Mouse (Mus musculus): Measurements from ENCODE around the gene Hlcs. TPM values are rescaled to one million over a fixed set of nuclear protein-coding genes. Genes with fewer than 3 reads are reported as not detected.

The Hlcs gene
- polyA plus RNA-seq, 1 experiment, result 7.8 TPM

- H3K27me3 ChIP-seq (ENCODE audit: control insufficient read depth, insufficient read depth, low read length), result no peaks in the 10 kb centered on the region
- 0 out of 2 replicates have a peak, but pooled peaks cover 2% of the 10 kb centered on the region for H3K4me1 ChIP-seq (replicated peaks; ENCODE audit: control insufficient read depth, insufficient read depth, low read length)
- WGBS, result 64% methylated on average over 7 of the region's 7 CpGs
- no peak for DNase-seq
- H3K36me3 ChIP-seq (ENCODE audit: control insufficient read depth, insufficient read depth, low read length), result no peaks in the 10 kb centered on the region
- H3K27ac ChIP-seq (ENCODE audit: control insufficient read depth, insufficient read depth, low read length), result no peak overlapping the region
- TF ChIP-seq CTCF (IDR thresholded peaks at IDR 0.05; ENCODE audit: borderline replicate concordance, control insufficient read depth, extremely low read depth, insufficient read depth, low read length, poor library complexity), result no peak
- no peak for TF ChIP-seq POLR2A (IDR thresholded peaks at IDR 0.05; ENCODE audit: control insufficient read depth, extremely low read depth, insufficient read depth, low read length, poor library complexity)
- no peak overlapping the region for H3K4me3 ChIP-seq (ENCODE audit: control insufficient read depth, insufficient read depth, low read length)
These were observed 42.7 kb upstream of the Hlcs start for GRCm38 (mm10) chr16:94356046-94356445.

GRCm38 (mm10) chr16:94354450-94354849 is 41.1 kb upstream of the Hlcs start:
- peak; percentile 49 for DNase-seq
- H3K36me3 ChIP-seq (ENCODE audit: control insufficient read depth, insufficient read depth, low read length), result no peaks in the 10 kb centered on the region
- 0 out of 2 replicates have a peak, but pooled peaks cover 2% of the 10 kb centered on the region for H3K4me1 ChIP-seq (replicated peaks; ENCODE audit: control insufficient read depth, insufficient read depth, low read length)
- TF ChIP-seq POLR2A (IDR thresholded peaks at IDR 0.05; ENCODE audit: control insufficient read depth, extremely low read depth, insufficient read depth, low read length, poor library complexity) (no peak), CTCF (IDR thresholded peaks at IDR 0.05; ENCODE audit: borderline replicate concordance, control insufficient read depth, extremely low read depth, insufficient read depth, low read length, poor library complexity) (no peak)
- no peak overlapping the region for H3K4me3 ChIP-seq (ENCODE audit: control insufficient read depth, insufficient read depth, low read length)
- WGBS, result 5% methylated on average over 9 of the region's 9 CpGs
- H3K27ac ChIP-seq (ENCODE audit: control insufficient read depth, insufficient read depth, low read length), result no peak overlapping the region
- H3K27me3 ChIP-seq (ENCODE audit: control insufficient read depth, insufficient read depth, low read length), result no peaks in the 10 kb centered on the region

GRCm38 (mm10) chr16:94350287-94350677 is 36.9 kb upstream of the Hlcs start:
- no peak for DNase-seq
- H3K27me3 ChIP-seq (ENCODE audit: control insufficient read depth, insufficient read depth, low read length), result no peaks in the 10 kb centered on the region
- no peaks in the 10 kb centered on the region for H3K36me3 ChIP-seq (ENCODE audit: control insufficient read depth, insufficient read depth, low read length)
- 78% methylated on average over 10 of the region's 10 CpGs for WGBS
- no peak overlapping the region for H3K27ac ChIP-seq (ENCODE audit: control insufficient read depth, insufficient read depth, low read length)
- H3K4me1 ChIP-seq (replicated peaks; ENCODE audit: control insufficient read depth, insufficient read depth, low read length), result no peaks in the 10 kb centered on the region
- no peak for TF ChIP-seq CTCF (IDR thresholded peaks at IDR 0.05; ENCODE audit: borderline replicate concordance, control insufficient read depth, extremely low read depth, insufficient read depth, low read length, poor library complexity)
- TF ChIP-seq POLR2A (IDR thresholded peaks at IDR 0.05; ENCODE audit: control insufficient read depth, extremely low read depth, insufficient read depth, low read length, poor library complexity), result no peak
- H3K4me3 ChIP-seq (ENCODE audit: control insufficient read depth, insufficient read depth, low read length), result no peak overlapping the region

- H3K27me3 ChIP-seq (ENCODE audit: control insufficient read depth, insufficient read depth, low read length), result no peaks in the 10 kb centered on the region
- DNase-seq, result no peak
- no peak overlapping the region for H3K27ac ChIP-seq (ENCODE audit: control insufficient read depth, insufficient read depth, low read length)
- 27% methylated on average over 11 of the region's 11 CpGs for WGBS
- no peak overlapping the region for H3K4me3 ChIP-seq (ENCODE audit: control insufficient read depth, insufficient read depth, low read length)
- no peaks in the 10 kb centered on the region for H3K4me1 ChIP-seq (replicated peaks; ENCODE audit: control insufficient read depth, insufficient read depth, low read length)
- no peaks in the 10 kb centered on the region for H3K36me3 ChIP-seq (ENCODE audit: control insufficient read depth, insufficient read depth, low read length)
- TF ChIP-seq POLR2A (IDR thresholded peaks at IDR 0.05; ENCODE audit: control insufficient read depth, extremely low read depth, insufficient read depth, low read length, poor library complexity) (no peak), CTCF (IDR thresholded peaks at IDR 0.05; ENCODE audit: borderline replicate concordance, control insufficient read depth, extremely low read depth, insufficient read depth, low read length, poor library complexity) (no peak)
These were observed 36.4 kb upstream of the Hlcs start for GRCm38 (mm10) chr16:94349588-94350286.

GRCm38 (mm10) chr16:94348779-94349178 is 35.4 kb upstream of the Hlcs start:
- H3K4me1 ChIP-seq (replicated peaks; ENCODE audit: control insufficient read depth, insufficient read depth, low read length), result no peaks in the 10 kb centered on the region
- no peaks in the 10 kb centered on the region for H3K36me3 ChIP-seq (ENCODE audit: control insufficient read depth, insufficient read depth, low read length)
- no peak overlapping the region for H3K4me3 ChIP-seq (ENCODE audit: control insufficient read depth, insufficient read depth, low read length)
- H3K27me3 ChIP-seq (ENCODE audit: control insufficient read depth, insufficient read depth, low read length), result no peaks in the 10 kb centered on the region
- no peak for DNase-seq
- TF ChIP-seq CTCF (IDR thresholded peaks at IDR 0.05; ENCODE audit: borderline replicate concordance, control insufficient read depth, extremely low read depth, insufficient read depth, low read length, poor library complexity), result no peak
- TF ChIP-seq POLR2A (IDR thresholded peaks at IDR 0.05; ENCODE audit: control insufficient read depth, extremely low read depth, insufficient read depth, low read length, poor library complexity), result no peak
- 81% methylated on average over 2 of the region's 2 CpGs for WGBS
- H3K27ac ChIP-seq (ENCODE audit: control insufficient read depth, insufficient read depth, low read length), result no peak overlapping the region

GRCm38 (mm10) chr16:94347080-94347731 is 33.8 kb upstream of the Hlcs start:
- Histone ChIP-seq H3K36me3 (ENCODE audit: control insufficient read depth, insufficient read depth, low read length) (no peaks in the 10 kb centered on the region), H3K4me3 (ENCODE audit: control insufficient read depth, insufficient read depth, low read length) (no peak overlapping the region), H3K27me3 (ENCODE audit: control insufficient read depth, insufficient read depth, low read length) (no peaks in the 10 kb centered on the region), H3K4me1 (replicated peaks; ENCODE audit: control insufficient read depth, insufficient read depth, low read length) (no peaks in the 10 kb centered on the region), H3K27ac (ENCODE audit: control insufficient read depth, insufficient read depth, low read length) (no peak overlapping the region)
- no peak for TF ChIP-seq CTCF (IDR thresholded peaks at IDR 0.05; ENCODE audit: borderline replicate concordance, control insufficient read depth, extremely low read depth, insufficient read depth, low read length, poor library complexity)
- TF ChIP-seq POLR2A (IDR thresholded peaks at IDR 0.05; ENCODE audit: control insufficient read depth, extremely low read depth, insufficient read depth, low read length, poor library complexity), result no peak
- WGBS, result 93% methylated on average over 7 of the region's 7 CpGs
- no peak for DNase-seq

All from thymus, adult 2 months (tissue).